Mouse (Mus musculus) kidney, embryonic 16.5 days (tissue): Measurements from ENCODE around the gene Cpne2. TPM values are rescaled to one million over a fixed set of nuclear protein-coding genes. Genes with fewer than 3 reads are reported as not detected.
A peak's percentile ranks its signal among the peaks of the same experiment; 100 is the strongest.

ENCODE experiments used
- ATAC-seq: fragments of 200-750 bp; cut with Nextera tagmentation; 2 replicates; pipeline ENCODE4 v1.8.0; 2017; ENCODE audit warnings: moderate TSS enrichment; ENCODE audit not compliant: low FRiP score, low TSS enrichment
- H3K27ac ChIP-seq: fragments of 300-500 bp; sonication (generic); 2 replicates; pipeline ENCODE4 v1.5.1; 2014; ENCODE audit warnings: low read length
- H3K27me3 ChIP-seq: fragments of 300-500 bp; sonication (generic); 2 replicates; pipeline ENCODE4 v1.6.1; 2014; ENCODE audit warnings: low read length, control low read depth, mixed read lengths; ENCODE audit not compliant: insufficient read depth
- H3K36me3 ChIP-seq: fragments of 300-500 bp; sonication (generic); 2 replicates; pipeline ENCODE4 v1.6.1; 2014; ENCODE audit warnings: low read length, control low read depth, mixed read lengths; ENCODE audit not compliant: insufficient read depth
- H3K4me1 ChIP-seq: fragments of 300-500 bp; sonication (generic); 2 replicates; pipeline ENCODE4 v1.6.1; 2014; ENCODE audit warnings: low read length, control low read depth, mixed read lengths; ENCODE audit not compliant: insufficient read depth
- H3K4me2 ChIP-seq: fragments of 300-500 bp; sonication (generic); replicated peaks from 2 replicates; pipeline ENCODE4 v1.6.1; 2014; ENCODE audit warnings: low read depth, low read length
- H3K4me3 ChIP-seq: fragments of 300-500 bp; sonication (generic); 2 replicates; pipeline ENCODE4 v1.5.1; 2014; ENCODE audit warnings: mild to moderate bottlenecking, low read length
- H3K9ac ChIP-seq: fragments of 300-500 bp; sonication (generic); replicated peaks from 2 replicates; pipeline ENCODE4 v1.6.1; 2014; ENCODE audit warnings: low read length
- H3K9me3 ChIP-seq: fragments of 300-500 bp; sonication (generic); 2 replicates; pipeline ENCODE4 v1.6.1; 2016; ENCODE audit warnings: low read length, control low read depth
- WGBS: fragments of 180-500 bp; shearing (Covaris S2); extraction: QIAGEN DNeasy Blood & Tissue Kit; methylation state at CpG from one replicate; pipeline ENCODE4 v1.1.7; 2014; 5-methylcytosine and 5-hydroxymethylcytosine counted together
- polyA plus RNA-seq: library from polyadenylated mRNA; unstranded; fragments of >200 nt; fragmentation: Nextera tagmentation; extraction: Ambion mirVana; gene quantifications from 2 replicates; pipeline ENCODE4 v1.2.1, GENCODE M21; 2015

Cpne2 gene
- polyA plus RNA-seq, 1 experiment from 2014 or later = 10.2 TPM

DNA sequence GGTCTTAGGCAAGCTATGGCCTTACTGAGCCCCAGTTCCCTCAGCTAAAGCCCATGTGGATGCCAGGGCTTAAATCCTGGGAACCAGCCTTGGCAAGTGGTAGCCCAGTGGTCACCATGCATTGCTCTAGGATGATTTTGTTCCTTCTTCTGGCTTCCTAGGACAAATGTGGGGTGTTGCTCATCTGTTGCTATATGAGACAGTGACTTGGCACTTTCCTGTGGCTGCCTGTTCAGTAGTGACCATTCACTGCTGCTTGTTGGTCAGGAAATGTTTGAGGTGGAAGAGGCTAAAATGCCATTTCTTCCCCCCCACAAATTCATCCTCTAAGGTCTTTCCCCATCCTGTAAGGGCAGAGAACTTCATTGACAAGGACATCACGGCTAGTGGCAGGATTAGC, 36.6 kb downstream of the Cpne2 start:
- no peak overlapping the region for H3K4me2 ChIP-seq
- peaks cover 15% of the 10 kb centered on the region; the same call in 1 of the 2 replicates for H3K36me3 ChIP-seq
- peaks cover 14% of the 10 kb centered on the region; the same call in 1 of the 2 replicates for H3K4me1 ChIP-seq
- no peak for ATAC-seq
- no peak overlapping the region for H3K9ac ChIP-seq
- no peak overlapping the region for H3K4me3 ChIP-seq
- no peaks in the 10 kb centered on the region for H3K9me3 ChIP-seq
- WGBS = 74% methylated on average over 1 of the region's 1 CpGs
- no peaks in the 10 kb centered on the region for H3K27me3 ChIP-seq
- H3K27ac ChIP-seq = no peak overlapping the region

DNA sequence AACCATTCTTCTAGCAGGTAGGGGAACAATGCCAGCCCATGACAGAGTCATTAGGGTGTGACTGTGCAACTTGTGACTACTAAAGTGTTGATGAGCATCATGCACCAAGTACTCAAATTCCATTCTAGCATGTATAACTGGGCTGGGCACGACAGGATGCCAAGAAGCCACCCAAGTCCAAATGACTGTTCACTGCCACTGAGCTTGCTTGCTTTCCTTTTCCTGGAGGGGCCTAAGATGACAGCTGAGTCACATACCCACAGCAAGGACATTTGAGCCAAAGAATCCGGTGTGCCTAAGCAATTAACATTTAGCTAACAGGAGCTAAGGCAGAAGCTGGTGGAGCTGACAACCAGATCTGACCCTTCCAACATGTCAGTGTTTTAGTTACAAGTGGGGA, 39.1 kb downstream of the Cpne2 start:
- 61% methylated on average over 2 of the region's 2 CpGs for WGBS
- H3K4me2 ChIP-seq = no peak overlapping the region
- no peak overlapping the region for H3K27ac ChIP-seq
- H3K27me3 ChIP-seq = no peaks in the 10 kb centered on the region
- H3K4me3 ChIP-seq = no peak overlapping the region
- H3K36me3 ChIP-seq = peaks cover 32% of the 10 kb centered on the region
- ATAC-seq = no peak
- H3K9me3 ChIP-seq = no peaks in the 10 kb centered on the region
- peaks cover 5% of the 10 kb centered on the region; the same call in 1 of the 2 replicates for H3K4me1 ChIP-seq
- H3K9ac ChIP-seq = no peak overlapping the region

DNA sequence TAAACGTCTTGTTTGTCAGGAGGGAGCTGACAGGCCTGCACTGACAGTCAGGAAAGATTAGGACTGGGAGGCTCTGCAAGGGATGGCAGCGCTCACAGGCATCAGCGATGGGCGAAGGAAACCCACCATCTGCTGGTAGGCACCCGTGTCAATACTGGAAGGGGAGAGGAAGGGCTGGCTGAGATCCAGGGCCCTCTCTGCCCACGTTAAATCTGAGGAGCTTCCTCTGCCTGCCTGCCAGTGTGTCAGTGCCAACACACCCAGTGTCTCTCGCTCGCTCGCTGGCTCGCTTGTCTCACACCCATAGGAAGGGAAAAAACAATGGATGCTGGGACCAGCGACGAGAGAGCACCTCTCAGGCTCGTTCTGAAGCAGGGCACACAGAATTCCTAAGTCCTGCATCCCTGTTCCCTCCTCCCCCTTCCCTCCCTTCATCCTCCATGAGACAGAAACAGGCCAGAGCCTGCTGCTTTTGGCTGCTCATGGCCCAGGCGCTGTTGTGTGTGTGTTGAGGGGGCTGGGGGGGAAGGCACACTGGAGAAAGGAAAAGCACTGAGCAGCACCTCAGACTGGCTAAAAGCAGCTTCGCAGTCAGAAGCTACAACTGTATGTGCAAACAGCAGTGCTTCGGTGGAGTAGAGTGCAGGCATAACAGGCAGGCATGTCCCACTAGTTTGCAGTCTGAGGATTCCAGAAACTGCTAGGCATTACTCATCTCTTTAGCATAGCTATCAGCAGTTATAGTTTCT, 41.5 kb downstream of the Cpne2 start:
- H3K9me3 ChIP-seq = no peaks in the 10 kb centered on the region
- no peaks in the 10 kb centered on the region for H3K4me1 ChIP-seq
- H3K9ac ChIP-seq = no peak overlapping the region
- no peak for ATAC-seq
- no peak overlapping the region for H3K27ac ChIP-seq
- peaks cover 49% of the 10 kb centered on the region for H3K36me3 ChIP-seq
- no peak overlapping the region for H3K4me3 ChIP-seq
- no peak overlapping the region for H3K4me2 ChIP-seq
- WGBS = 86% methylated on average over 16 of the region's 16 CpGs
- no peaks in the 10 kb centered on the region for H3K27me3 ChIP-seq

DNA sequence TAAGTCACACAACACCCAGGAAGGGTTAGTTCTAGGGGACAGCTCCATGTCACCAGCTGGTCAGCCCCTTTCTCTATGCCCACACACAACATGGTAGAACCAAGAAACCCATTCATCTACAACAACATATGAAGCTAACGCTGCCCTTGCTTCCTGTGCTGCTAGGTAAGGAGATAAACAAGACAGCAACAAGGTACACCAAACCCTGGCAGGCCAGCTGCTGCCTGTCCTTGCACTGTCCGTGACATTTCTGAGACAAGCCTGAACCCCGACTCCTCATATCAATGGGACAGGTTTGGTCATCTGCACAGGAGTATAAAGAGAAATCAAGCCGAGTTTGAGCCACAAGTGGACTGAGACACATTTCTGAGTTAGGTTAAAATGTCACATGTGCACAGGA, 42.4 kb downstream of the Cpne2 start:
- 93% methylated on average over 4 of the region's 4 CpGs for WGBS
- H3K9me3 ChIP-seq = no peaks in the 10 kb centered on the region
- H3K36me3 ChIP-seq = peaks cover 50% of the 10 kb centered on the region
- ATAC-seq = no peak
- no peak overlapping the region for H3K9ac ChIP-seq
- H3K27me3 ChIP-seq = no peaks in the 10 kb centered on the region
- H3K4me3 ChIP-seq = no peak overlapping the region
- no peak overlapping the region for H3K4me2 ChIP-seq
- no peak overlapping the region for H3K27ac ChIP-seq
- H3K4me1 ChIP-seq = no peaks in the 10 kb centered on the region

DNA sequence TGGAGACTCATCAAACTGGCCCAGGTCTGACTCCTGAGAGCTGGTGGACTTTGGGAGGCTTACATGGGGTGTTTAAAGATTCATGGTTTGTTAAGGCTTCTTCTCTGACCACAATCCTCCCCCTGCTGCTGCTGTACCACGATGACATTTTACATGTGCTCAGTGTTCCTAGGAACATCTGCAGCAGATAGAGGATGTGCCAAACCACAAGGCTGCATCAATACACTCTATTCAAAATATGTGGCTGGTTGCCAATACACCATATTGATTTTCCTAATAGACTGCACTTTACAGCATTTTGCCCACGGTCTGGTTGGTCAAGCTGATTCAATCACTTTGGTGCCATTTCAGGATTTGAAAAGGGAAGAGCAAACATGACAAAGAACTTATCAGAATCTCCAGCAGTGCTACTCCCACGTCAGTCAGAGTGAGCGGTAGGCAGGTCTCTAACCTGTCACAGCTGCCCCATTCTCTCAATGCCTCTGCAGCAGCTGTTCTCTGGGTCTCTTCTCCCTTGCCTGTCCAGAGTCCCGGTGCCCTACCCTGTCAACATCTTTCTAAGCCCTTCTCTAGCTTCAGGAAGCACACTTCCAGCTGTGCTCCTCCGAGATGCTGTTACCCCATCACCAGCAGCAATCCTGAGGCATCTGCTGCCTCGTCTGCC, 49.2 kb downstream of the Cpne2 start:
- H3K27ac ChIP-seq = no peak overlapping the region
- peaks cover 49% of the 10 kb centered on the region for H3K36me3 ChIP-seq
- no peaks in the 10 kb centered on the region for H3K9me3 ChIP-seq
- no peak overlapping the region for H3K4me2 ChIP-seq
- no peak overlapping the region for H3K9ac ChIP-seq
- H3K4me1 ChIP-seq = no peaks in the 10 kb centered on the region
- 91% methylated on average over 7 of the region's 7 CpGs for WGBS
- H3K27me3 ChIP-seq = no peaks in the 10 kb centered on the region
- ATAC-seq = no peak
- no peak overlapping the region for H3K4me3 ChIP-seq

DNA sequence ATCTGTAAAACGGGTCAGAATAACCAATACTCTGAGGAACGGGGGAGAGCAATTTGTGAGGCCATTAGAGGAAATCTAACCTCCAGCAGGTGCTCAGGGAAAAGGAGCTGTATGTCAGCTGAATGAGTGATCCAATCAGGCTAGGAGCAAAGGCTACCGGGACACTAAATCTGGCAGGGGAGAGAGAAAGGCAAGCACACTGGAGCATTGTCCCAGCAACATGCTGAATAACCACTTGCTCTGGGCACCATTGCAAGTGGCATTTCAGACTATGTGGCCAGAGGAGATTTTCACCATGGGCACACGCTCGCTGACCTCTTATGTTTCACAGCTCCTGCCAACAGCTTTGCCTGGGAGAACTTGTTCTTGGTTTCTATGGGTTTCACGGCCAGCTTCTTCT, 49.8 kb downstream of the Cpne2 start:
- no peak overlapping the region for H3K4me3 ChIP-seq
- H3K4me1 ChIP-seq = no peaks in the 10 kb centered on the region
- H3K27me3 ChIP-seq = no peaks in the 10 kb centered on the region
- ATAC-seq = no peak
- no peak overlapping the region for H3K27ac ChIP-seq
- H3K9me3 ChIP-seq = no peaks in the 10 kb centered on the region
- no peak overlapping the region for H3K4me2 ChIP-seq
- no peak overlapping the region for H3K9ac ChIP-seq
- H3K36me3 ChIP-seq = peaks cover 50% of the 10 kb centered on the region
- WGBS = 80% methylated on average over 6 of the region's 6 CpGs

DNA sequence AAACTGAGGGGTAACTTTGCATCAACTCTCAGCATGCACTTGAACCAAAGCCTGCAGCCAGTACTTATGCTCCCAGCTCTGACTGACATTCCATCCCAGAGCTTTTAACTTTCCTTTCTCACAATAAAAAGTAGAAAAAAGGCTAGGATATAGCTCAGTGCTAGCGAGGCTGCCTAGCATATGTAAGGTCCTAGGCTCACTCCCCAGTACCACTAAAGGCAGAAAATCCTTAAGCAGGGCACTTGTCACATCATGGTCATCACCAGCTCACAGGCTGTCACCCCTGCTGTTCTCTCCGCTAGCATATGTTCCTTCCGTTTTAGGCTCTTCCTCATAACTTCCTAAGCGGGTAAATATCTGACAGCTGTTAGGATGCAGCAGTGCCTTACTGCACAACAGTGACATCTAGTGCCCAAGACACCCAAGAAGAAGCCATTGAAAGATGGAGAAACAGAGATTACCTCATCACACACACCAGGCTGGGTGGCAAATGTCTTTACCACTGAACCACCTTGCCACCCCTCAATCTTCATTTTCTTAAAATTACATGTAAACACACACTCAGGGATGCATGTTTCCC, 51.5 kb downstream of the Cpne2 start:
- Histone ChIP-seq H3K9me3 (no peaks in the 10 kb centered on the region), H3K9ac (no peak overlapping the region), H3K4me1 (no peaks in the 10 kb centered on the region), H3K27ac (no peak overlapping the region), H3K4me3 (no peak overlapping the region), H3K4me2 (no peak overlapping the region), H3K36me3 (peaks cover 50% of the 10 kb centered on the region), H3K27me3 (no peaks in the 10 kb centered on the region)
- 54% methylated on average over 4 of the region's 4 CpGs for WGBS
- ATAC-seq = no peak

DNA sequence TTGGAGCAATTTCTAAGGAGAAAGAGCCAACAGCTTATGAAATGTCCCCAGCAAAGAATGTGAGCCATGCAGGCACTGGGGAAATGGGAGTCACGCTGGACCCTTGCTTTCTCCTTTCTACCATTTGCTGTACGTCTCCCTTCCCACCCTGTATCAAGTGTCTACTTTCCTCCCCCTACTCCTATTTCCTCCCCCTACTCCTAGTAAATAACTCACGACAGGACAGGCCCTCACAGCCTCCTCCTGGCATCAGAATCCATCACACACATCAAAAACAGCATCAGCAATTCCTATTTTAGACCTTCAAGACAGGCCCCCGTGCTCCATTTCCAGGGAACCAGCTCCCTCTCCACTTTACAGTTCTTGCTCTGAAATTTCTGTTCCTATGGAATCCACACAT, 58.9 kb downstream of the Cpne2 start:
- peak; percentile 46; the same call in 1 of the 2 replicates for ATAC-seq
- no peak overlapping the region for H3K27ac ChIP-seq
- WGBS = 37% methylated on average over 4 of the region's 4 CpGs
- H3K9me3 ChIP-seq = no peaks in the 10 kb centered on the region
- no peak overlapping the region for H3K9ac ChIP-seq
- no peaks in the 10 kb centered on the region for H3K27me3 ChIP-seq
- no peak overlapping the region for H3K4me3 ChIP-seq
- H3K4me1 ChIP-seq = peaks cover 7% of the 10 kb centered on the region; the same call in 1 of the 2 replicates
- H3K36me3 ChIP-seq = peaks cover 19% of the 10 kb centered on the region; the same call in 1 of the 2 replicates
- H3K4me2 ChIP-seq = no peak overlapping the region

DNA sequence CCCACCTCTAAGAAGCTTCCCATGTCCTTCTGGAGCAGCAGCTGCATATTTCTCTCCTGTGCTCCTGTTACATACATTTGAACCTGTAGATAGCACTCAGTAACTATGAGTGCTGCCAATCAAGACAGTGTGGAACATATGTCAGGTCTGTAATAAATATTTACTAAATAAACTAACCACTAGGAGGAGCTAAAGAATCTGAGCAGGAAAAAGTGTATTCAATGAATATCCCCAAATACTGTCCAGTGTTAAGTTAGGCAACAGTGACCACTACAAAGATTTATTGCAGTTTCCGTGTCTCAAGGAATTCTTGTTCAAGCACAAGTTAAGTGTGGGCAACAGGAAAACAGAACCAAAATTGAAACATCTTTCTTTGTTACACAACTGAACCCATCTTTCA, 61.4 kb downstream of the Cpne2 start:
- no peaks in the 10 kb centered on the region for H3K9me3 ChIP-seq
- no peak overlapping the region for H3K27ac ChIP-seq
- no peak overlapping the region for H3K9ac ChIP-seq
- H3K4me1 ChIP-seq = peaks cover 7% of the 10 kb centered on the region; the same call in 1 of the 2 replicates
- no peak overlapping the region for H3K4me3 ChIP-seq
- H3K4me2 ChIP-seq = no peak overlapping the region
- peaks cover 2% of the 10 kb centered on the region; the same call in 1 of the 2 replicates for H3K36me3 ChIP-seq
- WGBS = 16% methylated on average over 1 of the region's 1 CpGs
- ATAC-seq = no peak
- H3K27me3 ChIP-seq = no peaks in the 10 kb centered on the region

DNA sequence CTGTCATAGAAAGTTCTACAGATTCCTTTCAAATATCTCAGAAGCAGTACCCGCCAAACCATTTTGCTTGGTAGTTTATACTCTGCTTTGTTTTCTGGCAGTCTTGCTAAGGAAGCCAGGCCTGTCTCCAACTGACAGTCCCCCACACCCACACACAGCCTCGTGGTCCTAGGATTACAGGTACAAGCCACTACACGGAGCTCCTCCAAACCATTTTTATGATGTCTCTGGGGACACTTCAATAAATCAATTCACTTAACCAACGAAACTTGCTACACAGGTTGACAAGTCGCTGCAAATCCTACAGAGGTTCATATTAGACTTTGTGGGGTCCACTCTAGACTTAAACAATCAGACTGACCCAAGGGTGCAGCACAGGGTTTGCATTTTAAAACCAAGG, 67.7 kb downstream of the Cpne2 start:
- no peaks in the 10 kb centered on the region for H3K9me3 ChIP-seq
- H3K4me3 ChIP-seq = peak overlapping the region; percentile 99
- no peak for ATAC-seq
- H3K4me2 ChIP-seq = peak overlapping the region; percentile 76
- H3K4me1 ChIP-seq = peaks cover 22% of the 10 kb centered on the region
- no peaks in the 10 kb centered on the region for H3K36me3 ChIP-seq
- no peaks in the 10 kb centered on the region for H3K27me3 ChIP-seq
- H3K27ac ChIP-seq = no peak overlapping the region
- peak overlapping the region; percentile 95 for H3K9ac ChIP-seq
- 8% methylated on average over 5 of the region's 5 CpGs for WGBS
